Mouse (Mus musculus) cerebellum, adult 11-12 months (tissue): ENCODE measurements around the gene Vav2.

Experiments used
- DNase-seq: peaks from one replicate; pipeline ENCODE4 v3.0.0; 2022

Vav2 gene

DNA sequence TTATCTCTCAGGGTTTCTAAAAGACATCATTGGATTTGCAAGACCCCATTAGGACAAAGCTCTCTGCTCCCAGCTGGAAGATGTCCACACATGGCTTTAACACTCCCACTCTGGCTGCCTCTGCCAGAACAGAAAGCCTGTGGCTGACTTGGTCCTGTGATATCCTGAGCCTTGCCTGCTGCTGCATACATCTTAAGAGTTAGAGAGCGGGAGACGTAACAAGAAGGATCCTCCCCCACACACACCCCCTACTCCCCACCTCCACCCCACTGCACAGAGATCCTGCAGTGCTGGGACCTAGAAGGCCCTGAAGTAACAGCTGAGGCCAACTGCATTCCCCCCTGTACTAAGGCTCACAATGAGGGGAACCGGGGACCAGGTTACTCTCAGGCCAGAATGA lies 114.3 kb downstream of the Vav2 start:
- no peak for DNase-seq

DNA sequence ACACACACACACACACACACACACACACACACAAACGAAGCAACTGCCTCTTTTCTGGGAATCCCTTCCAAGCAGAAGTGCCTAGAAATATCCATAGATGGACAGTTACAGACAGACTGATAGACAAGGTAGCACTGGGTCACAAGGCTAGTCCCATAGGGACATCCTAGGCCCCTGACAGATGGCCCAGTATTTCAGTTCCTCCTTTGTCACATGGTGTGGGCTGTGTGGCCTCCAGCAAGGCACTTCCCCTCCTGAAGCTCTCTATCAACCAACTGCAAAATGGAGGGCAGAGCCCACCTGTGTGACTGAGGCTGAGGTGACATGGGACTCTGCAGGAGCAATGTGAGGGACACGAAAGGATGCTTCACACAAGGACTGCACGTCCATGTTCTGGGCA lies 115.2 kb downstream of the Vav2 start:
- no peak for DNase-seq

DNA sequence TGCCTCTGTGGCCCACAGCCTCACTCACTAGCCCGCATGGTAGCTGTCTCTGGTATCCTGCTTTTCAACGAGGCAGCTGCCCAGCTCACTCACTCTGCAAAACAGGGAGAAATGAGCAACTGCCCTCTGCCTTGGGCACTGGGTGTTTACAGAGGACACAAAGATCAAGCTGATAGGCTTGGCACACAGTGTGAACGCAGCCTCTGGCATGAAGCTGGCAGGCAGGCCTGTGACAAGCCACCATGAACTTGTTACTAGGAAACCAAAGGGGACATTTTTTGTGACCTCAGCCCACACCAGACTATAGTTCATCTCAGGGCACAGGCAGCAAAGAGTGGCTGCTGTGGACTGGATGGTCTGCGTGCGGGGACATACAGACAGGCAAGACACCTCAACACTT lies 115.9 kb downstream of the Vav2 start:
- DNase-seq = no peak

DNA sequence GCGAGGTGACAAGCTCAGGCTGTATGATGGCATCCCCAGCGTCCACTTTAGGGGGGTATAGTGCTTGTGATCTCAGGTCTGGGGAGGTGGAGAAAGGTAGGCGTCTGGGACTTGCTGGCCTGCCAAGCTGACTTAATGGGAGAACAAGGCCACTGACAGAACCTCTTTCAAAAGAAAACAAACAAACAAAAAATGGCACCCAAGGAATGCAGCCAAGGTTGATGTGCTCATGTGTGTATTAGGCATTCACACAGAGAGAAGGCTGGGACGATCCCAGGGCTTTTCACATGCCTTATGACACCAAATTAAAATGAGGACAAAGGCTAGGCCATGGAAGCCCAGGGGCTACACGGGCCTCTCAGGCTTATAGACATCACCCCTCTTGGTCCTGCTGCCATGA lies 116.6 kb downstream of the Vav2 start:
- DNase-seq = no peak

DNA sequence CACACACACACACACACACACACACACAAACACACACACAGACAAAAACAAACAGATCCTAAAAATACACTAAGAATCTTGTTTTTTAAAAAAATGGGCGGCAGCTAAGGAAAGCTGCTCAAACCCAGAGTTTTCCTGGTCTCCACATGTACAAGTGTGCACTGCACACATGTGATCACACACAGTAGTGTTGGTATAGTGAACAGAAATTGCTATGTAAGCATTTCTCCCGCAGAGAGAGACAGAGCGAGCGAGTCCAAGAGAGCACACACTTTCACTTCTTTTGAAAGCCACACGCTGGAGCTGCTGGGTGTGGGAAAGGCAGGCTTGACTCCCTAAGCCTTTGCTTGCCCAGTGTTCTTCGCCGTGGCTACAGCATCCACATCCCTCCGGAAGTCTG lies 120.2 kb downstream of the Vav2 start:
- no peak for DNase-seq

DNA sequence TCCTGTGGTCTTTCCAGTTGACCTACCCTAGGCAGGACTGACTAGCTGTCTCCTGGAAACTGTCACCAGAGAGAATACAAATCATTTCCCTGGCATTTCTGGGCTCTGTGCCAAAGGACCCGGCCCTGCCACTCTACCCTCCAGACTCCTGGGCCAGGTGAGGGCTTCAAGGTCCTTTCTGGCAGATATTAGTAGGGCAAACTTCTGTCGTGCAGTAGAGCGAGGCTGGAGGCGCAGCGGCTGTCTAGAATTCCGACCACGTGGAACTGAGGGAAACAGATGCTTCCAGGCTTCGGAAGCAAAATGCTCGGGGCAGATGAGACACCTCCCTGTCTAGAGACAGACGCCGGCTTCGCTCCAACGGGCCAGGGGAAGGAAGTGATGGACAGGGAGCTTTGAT lies 122.1 kb downstream of the Vav2 start:
- DNase-seq = no peak

DNA sequence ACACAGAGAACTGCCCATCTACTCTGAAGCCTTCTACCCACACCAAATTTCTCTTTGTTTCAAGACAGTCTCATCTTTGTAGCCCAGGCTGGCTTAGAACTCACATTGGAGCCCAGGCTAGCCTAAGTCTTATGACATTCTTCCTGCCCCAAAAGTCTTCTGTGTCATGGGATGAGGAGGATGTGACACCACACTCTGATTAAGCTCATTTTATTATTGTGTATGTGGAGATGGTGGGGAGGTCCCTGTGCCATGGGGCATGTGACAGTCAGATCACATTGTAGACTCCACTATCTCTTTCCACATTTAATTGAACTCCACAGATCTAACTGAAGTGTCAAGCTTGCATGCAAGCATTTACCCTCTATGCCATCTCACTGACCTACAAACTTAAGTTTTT lies 122.8 kb downstream of the Vav2 start:
- no peak for DNase-seq

DNA sequence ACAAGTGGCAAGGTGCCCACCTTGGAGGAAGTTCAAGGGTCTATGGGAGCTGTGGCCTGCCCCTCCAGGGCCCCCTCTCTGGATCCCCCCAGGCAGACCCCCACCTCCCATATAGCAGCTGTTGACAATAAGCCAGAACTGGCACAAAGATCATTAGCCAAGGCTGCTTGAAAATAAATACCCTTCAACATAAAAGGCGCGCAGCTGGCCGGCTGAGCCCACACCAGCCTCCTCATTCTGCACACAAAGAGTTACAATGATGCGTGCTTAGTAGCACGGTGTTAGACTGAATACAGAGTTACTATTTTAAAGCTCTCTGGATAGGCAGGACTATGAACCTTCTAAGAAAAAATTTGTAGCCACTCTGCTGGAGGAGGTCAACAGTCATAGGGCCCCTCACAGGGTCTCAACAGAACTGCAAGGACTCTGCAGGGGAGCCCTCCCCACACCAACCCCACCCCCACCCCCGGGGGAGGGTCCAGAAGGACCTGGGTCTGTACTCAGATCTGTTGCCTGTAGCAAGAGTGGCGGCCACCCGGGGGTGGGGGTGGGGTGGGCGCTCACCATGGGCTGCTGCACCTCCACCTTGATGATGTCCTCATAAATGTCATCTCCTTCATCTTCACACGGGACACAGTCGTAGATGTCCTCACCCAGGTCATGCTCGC lies 125.3 kb downstream of the Vav2 start:
- no peak for DNase-seq

DNA sequence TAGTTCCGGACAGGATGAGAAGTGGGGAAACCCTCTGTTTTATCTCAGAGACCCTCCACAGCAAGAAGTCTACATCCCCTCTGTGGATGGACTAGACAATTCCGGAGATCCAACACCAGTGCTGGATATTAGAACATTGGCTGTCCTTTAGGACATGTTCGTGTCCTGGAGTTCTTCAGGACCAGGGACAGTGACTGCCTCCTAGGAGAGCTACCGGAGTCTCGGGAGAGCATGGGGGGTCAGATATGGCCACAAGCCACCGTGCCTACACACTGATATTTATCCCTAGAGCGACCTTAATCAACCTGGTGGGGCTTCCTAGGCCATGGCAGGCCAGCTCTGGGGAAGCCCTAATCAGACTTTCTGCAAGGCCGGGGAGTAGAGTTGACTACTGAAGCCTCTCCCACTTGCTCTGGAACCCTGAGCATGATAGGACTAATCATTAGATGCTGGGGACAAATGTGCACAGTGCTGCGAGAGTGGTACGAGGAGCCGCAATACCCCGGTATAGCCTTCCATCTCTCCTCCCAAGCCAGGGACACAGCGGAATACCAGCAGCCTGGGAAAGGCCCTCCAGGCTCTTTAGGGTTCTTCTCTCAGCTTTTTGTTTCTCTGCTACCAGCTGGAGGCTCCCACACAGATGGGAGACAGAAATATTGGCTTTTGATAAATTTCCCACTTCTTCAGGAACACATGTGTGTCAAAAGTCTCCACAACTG lies 125.9 kb downstream of the Vav2 start:
- DNase-seq = no peak

DNA sequence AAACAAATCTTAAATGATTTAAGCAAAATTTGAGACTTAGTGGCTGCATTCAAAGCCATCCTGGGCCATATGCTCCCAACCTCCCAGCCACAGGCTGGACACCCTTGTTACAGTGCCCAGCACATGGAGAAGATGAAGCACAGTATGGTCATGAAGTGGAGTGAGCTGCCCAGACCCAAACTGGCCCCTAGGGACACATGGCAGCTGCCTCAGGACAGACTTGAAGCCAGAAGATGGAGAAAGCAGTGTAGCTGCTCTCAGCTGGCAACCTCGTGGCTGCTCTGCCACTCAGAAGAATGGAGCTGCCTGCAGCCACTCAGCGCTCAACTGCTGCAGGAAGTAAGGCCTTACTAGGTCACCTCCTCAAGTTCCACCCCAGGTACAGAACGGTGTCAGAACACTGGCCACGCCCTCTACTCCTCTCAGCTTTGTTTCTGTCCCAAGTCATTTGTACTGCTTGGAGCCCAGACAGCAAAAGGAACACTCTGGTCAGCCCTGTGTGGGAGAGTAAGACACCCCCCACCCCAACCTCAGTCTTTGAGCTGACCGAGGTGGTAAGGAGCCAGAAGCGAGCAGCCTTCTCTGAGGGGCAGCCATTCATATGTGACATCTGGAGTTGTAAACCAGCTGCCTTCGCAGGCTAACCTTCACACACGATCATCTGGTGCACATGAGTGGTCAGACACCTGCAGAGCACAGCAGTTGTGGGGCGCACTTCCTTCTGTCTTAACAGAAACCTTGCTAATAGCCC lies 130.0 kb downstream of the Vav2 start:
- no peak for DNase-seq

DNA sequence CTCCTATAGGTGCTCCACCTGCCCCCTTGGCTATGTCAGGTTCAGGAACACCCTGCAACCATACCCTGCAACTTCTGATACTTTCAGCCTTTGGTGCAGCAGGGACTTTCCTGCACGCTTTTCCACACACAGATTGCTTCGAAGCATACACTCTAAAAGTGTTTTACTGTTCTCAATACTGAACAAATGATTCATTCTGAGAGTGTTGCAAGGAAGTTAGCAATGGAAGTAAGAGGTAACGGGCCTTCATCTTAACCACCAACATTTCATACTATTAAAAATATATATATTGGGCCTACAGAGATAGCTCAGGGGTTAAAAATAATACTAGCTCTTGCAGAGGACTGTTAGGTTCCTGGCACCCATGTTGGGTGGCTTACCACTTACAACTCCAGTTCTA lies 132.1 kb downstream of the Vav2 start:
- DNase-seq = no peak

DNA sequence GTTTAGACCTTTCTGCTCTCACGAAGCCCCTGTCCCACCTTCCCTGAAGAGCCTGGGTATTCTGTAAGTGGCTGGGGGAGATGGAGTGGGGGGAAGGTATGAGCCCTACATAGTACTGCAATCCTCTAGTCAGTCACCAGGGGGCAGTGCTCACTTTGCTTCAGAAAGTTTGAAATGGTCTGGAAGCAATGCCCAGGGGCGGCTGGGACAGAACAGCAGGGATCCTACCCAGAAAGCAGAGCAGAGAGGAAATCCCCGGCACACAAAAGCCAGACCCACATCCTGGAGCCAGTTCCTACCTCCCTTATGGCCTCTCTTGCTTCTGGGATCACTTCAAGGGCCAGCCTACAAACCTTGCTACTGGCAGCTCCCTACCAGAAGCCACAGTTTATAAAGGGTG lies 137.8 kb downstream of the Vav2 start:
- peak; percentile 42 for DNase-seq

DNA sequence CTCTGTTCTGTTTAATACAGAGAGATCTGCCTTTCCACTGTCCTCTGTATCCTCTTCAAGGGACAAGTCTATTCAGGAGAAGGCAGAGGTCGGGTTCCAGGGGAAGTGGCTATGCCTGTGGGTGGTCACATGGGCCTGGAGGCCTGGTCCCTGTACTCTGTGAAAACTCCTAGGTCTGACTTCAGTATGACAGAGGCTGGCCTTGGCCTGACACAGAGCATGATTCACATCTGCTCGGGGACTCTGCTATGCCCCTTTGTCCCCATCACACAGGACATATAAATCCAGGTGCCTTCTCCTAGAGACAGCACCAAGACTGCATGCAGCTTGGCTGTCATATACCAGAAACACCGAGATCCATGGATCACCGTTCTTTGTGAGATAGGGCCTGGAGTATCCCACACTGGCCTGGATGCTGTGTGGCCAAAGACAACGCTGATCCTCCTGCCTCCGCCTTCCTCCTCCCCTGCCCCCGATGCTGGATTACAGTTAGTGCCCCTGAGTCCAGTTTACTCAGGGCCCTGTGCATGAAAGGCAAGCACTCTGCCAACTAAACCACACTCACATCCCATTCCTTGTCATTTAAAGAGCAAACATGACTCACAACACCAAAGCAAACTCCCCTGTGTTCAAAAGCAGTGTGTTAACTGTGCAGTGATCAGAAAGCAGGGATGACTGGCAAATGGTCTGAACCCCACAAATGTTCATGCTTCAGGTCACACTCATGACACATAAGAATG lies 139.7 kb downstream of the Vav2 start:
- DNase-seq = no peak

DNA sequence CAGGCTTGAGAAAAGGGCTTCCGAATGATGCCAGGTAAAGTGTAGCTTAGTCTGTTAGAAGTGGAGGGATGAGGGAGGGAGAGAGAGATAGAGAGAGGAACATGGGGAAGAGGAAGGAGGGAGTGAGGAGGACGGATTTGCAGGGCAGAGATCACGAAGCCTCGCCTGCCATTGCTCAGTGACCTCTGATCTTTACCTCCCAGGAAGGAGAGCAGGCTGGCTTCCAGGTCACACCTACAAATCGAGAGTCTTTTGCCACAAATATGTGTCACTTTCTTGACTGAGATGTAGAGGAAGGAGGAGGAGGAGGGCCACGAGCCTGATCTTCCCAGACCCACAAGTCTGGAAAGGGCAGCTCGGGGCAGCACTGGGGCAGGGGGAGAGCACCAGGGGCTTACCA lies 142.4 kb downstream of the Vav2 start:
- DNase-seq = no peak

DNA sequence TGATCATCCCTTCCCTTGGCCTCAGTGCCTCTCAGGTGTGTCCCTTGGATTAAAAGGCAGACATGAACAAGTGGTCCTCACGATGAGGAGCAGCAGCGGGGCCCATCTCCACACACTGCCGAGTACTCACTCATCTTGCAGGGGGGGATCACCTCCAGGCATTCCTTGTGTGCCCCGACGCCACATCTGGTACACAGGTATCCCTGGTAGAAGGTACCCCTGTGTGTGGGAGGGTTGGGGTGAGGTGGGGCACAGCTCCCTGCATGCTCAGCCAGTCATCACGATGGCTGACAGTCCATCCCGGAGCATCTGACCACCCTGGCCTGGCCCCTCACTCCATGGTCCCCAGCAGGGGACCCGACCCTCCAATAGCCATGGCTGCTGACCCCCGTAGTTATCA lies 145.1 kb downstream of the Vav2 start:
- DNase-seq = no peak

DNA sequence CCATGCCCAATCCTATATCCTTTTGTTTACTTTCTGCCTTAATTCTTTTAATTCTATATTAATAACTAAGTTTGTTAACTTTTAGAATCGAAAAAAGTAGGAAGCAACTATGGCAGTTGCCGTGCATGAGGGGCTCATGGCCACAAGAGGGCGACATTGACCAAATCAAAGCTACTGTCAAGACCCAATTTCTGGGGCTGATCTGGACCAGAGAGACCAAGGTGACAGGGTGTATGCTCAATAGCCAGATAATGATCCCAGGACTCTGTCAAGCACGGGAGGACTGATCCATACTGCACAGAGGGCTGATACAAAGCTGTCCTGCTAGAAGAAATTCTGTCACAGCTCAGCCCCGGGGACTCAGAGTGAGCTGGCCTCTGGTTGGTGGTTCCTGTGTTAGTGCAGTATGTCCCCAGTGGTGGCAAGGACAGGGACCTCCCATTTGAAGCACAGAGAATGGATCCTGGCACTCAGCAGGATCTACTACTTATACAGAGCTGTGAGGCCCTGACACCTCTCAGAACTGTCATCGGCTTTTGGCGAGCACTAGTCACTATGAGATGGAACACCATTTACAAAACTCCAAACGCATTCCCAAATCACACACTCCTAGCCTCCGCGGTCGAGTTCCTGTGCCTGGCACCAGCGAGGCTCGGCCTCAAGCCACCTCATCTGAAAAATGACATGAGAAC lies 145.8 kb downstream of the Vav2 start:
- peak; percentile 16 for DNase-seq

DNA sequence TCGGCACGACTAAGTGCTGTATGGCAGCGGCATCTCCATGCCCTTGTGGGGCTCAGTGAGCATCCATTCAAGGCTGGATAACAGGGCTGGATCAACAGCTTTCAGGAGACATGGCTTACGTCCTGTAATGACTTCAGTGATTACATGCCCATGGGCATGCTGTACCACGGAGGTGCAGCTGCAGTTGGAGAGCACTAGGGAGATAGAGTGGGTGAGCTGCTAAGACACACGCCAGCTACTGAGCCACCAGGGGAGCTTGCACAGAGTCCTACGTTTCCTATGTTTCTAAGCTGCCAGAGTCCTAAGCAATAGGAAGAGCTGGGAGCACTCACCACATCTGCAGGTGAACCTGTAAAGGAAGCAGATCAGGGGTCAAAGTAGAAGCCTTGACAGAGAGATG lies 148.0 kb downstream of the Vav2 start:
- DNase-seq = no peak

DNA sequence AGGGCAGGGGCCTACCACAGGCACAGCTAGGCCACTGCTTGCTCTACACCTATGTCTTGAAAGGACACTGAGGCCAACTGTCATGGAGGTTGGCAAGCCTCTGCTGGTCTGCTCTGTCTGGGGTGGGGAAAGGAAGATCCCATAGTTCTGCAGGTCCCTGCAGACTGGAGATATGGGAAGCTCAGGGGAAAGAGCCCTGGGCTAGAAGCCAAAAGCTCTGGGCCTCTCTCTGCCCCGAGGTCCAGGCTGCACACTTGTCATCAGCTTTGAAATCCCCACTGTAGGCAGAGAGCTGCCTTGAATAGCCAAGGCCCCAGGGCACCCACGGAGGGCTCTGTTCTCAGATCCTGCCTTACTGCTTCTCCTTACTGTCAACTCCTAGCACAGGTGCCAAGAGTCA lies 158.5 kb downstream of the Vav2 start:
- no peak for DNase-seq

DNA sequence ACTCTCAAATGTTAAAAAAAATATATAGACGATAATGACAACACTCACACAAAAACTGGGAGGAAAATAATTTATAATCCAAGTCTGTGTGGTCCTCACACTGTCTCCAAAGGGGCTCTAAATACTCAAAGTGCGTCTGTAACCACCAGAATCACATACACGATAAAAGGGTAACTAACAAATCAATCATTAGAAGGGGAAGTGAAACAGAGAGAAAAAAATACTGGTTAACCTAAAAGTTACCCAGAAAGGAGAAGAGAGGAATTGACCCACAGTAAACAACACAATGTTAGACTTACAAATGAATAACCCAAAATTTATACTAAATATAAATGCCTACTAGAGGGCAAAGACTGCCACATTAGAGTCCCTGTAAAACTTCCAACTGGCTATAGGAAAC lies 161.0 kb downstream of the Vav2 start:
- DNase-seq = no peak

DNA sequence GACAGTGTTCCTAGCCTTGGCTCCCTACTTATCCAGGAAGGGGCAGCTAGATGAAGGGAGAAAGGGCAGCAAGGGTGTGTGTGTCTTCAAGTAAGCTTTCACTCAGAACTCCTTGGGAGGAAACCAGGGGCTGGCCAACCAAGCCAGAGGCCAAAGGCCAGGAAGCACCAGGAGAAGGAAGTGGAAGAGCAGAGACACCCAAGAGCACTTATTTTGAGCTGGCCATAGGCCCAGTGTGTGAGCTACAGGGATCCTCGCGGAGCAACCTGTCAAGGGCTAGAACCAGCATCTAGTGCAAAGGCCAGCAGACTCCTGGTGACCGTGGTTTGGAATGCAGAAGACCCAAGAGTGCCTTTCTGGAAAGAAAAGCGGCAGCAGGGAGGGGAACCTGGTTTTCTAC lies 163.8 kb downstream of the Vav2 start:
- DNase-seq = no peak

DNA sequence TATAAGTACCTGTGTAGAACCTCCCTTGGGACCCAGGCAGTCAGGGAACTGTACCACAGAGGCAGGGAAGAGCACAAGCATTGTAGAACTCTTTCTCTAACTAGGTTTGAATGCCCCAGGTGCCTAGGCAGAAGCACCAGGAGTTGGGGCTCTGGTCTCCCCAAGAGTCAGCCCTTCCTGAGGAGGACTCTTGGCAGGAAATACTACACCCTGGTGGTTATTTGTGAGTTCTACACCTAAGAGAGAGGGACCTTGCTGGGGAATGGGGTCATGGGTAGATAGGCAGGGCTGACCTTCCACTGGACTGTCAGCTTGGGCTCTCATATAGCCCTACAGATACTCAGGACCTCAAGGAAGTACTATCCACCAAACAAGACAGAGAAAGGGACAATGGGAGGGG lies 175.4 kb downstream of the Vav2 start:
- no peak for DNase-seq

DNA sequence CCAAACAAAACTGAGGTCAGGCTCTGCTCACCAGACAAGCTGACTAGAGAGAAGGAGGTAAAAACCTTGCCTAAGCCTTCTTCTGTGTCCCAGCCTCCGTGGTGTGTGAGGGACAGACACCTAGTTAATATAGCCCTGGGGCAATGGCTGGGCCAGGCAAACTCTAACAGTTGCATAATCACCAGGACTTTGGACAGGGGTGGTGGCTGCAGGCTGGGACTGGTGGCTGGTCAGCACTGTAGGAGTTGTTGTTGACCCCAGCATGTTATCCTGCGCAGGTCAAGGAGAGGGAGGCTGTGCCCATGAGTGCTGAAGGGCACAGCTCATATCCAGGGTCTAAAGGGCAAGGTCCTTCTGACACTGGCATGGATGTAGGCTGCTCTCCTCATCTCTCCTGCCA lies 178.6 kb downstream of the Vav2 start, which contains the start of gene Sardh:
Gene Sardh (minus strand): TSS at position 127 of the 400 bp plus-strand sequence.
- no peak for DNase-seq

DNA sequence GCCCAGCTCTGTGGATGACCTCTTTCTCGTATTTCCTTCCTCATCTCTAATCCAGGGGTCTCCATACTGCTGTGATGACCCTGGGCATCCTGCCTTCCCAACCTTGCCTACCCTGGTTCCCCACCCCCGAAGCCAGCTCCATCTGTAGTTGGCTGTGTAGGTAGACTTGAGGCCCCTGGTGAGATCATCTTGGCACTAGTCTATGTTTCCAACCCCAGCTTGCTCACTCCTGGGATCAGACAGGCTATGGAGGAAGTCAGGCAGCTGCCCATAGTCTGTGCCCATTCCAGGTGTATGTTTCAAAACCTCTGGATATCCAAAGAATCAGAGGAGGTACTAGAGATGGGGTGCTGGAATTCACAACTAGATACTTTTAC lies 179.4 kb downstream of the Vav2 start:
- no peak for DNase-seq
